Mouse (Mus musculus): ENCODE data around the gene Parn.

DNA sequence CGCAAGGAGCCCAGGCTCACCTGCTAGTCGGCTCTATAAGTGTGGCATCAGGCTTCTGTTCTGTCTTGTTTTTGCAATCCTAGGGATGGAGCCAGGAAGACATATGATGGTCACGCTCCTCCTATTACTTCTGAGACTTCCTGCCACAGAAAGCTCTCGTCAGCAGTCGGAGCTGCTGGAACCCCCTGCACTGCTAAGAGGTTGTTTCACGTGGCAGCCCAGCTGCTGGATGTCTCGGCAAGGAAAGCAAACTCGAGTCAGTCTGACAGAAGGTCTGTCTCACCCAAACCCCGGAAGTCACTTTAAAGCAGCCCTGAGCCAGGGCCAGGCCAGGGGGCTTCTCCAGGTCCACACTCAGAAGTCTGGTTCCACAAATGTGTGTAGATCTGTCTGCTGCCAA, 82.7 kb downstream of the Parn start:
- TF ChIP-seq POLR2A (IDR thresholded peaks at IDR 0.05; ENCODE audit: borderline replicate concordance, extremely low read depth, insufficient read depth, insufficient read length, poor library complexity, severe bottlenecking) (no peak), CTCF (IDR thresholded peaks at IDR 0.05; ENCODE audit: borderline replicate concordance, extremely low read depth, insufficient read depth, insufficient read length) (no peak)
